Mouse (Mus musculus): ENCODE measurements at regions not wholly inside any gene's neighbourhood (a gene's known extent, or its start where the extent isn't known, plus 50 kb on each side); places are given as distances from the start of the nearest gene placed in this dataset.

GRCm38 (mm10) chr11:65597298-65598076 lies 190.6 kb downstream of the Map2k4 start:
- Histone ChIP-seq H3K4me3 (ENCODE audit: low read depth, low read length) (no peak overlapping the region), H3K36me3 (ENCODE audit: control insufficient read depth, insufficient read depth, low read length) (no peaks in the 10 kb centered on the region), H3K4me2 (no peak overlapping the region), H3K27me3 (replicated peaks; ENCODE audit: control insufficient read depth, insufficient read depth, low read length) (no peaks in the 10 kb centered on the region), H3K4me1 (replicated peaks; ENCODE audit: control insufficient read depth, insufficient read depth, low read length) (no peaks in the 10 kb centered on the region), H3K9ac (ENCODE audit: low read depth, low read length) (no peak overlapping the region), H3K27ac (ENCODE audit: low read depth, low read length) (no peak overlapping the region), H3K9me3 (ENCODE audit: control insufficient read depth, low read length) (no peaks in the 10 kb centered on the region)
- DNase-seq (ENCODE audit: low spot score) (no peak), ATAC-seq (replicated peaks; ENCODE audit: low FRiP score) (no peak)
- WGBS: 67% methylated on average over 2 of the region's 2 CpGs

GRCm38 (mm10) chr11:65588491-65588890 lies 199.6 kb downstream of the Map2k4 start:
- no peak overlapping the region for H3K27ac ChIP-seq (ENCODE audit: low read depth, low read length)
- DNase-seq (ENCODE audit: low spot score) (no peak), ATAC-seq (replicated peaks; ENCODE audit: low FRiP score) (no peak)
- no peak overlapping the region for H3K4me2 ChIP-seq
- H3K4me3 ChIP-seq (ENCODE audit: low read depth, low read length): no peak overlapping the region
- H3K9ac ChIP-seq (ENCODE audit: low read depth, low read length): no peak overlapping the region
- no peaks in the 10 kb centered on the region for H3K27me3 ChIP-seq (replicated peaks; ENCODE audit: control insufficient read depth, insufficient read depth, low read length)
- no peaks in the 10 kb centered on the region for H3K9me3 ChIP-seq (ENCODE audit: control insufficient read depth, low read length)
- no peaks in the 10 kb centered on the region for H3K36me3 ChIP-seq (ENCODE audit: control insufficient read depth, insufficient read depth, low read length)
- 76% methylated on average over 3 of the region's 3 CpGs for WGBS
- no peaks in the 10 kb centered on the region for H3K4me1 ChIP-seq (replicated peaks; ENCODE audit: control insufficient read depth, insufficient read depth, low read length)

GRCm38 (mm10) chr11:65567831-65568230 lies 220.3 kb downstream of the Map2k4 start:
- H3K4me1 ChIP-seq (replicated peaks; ENCODE audit: control insufficient read depth, insufficient read depth, low read length): no peaks in the 10 kb centered on the region
- no peaks in the 10 kb centered on the region for H3K27me3 ChIP-seq (replicated peaks; ENCODE audit: control insufficient read depth, insufficient read depth, low read length)
- H3K27ac ChIP-seq (ENCODE audit: low read depth, low read length): no peak overlapping the region
- 77% methylated on average over 9 of the region's 9 CpGs for WGBS
- no peaks in the 10 kb centered on the region for H3K9me3 ChIP-seq (ENCODE audit: control insufficient read depth, low read length)
- no peaks in the 10 kb centered on the region for H3K36me3 ChIP-seq (ENCODE audit: control insufficient read depth, insufficient read depth, low read length)
- H3K9ac ChIP-seq (ENCODE audit: low read depth, low read length): no peak overlapping the region
- H3K4me3 ChIP-seq (ENCODE audit: low read depth, low read length): no peak overlapping the region
- DNase-seq (ENCODE audit: low spot score) (no peak), ATAC-seq (replicated peaks; ENCODE audit: low FRiP score) (no peak)
- no peak overlapping the region for H3K4me2 ChIP-seq

DNA sequence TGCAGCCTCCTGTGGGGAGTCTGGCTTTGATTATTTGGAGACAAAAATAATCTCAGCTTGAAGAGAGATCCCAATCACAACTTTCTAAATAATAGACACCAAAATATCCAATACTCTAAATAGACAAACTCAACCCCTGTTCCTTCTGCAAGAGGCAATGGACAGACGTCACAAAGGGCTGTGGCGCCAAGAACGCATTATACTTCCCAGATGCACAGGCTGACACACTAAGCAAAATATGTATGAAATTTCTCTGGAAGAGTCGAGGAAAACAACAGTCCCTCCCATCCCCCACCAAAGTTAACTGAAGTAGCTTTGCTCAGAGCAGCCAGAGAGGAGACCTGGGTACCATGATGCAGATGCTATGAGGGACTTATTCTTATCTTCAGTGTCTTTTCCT lies 229.9 kb downstream of the Map2k4 start:
- ATAC-seq (replicated peaks; ENCODE audit: low FRiP score) (no peak), DNase-seq (ENCODE audit: low spot score) (no peak)
- Histone ChIP-seq H3K27ac (ENCODE audit: low read depth, low read length) (no peak overlapping the region), H3K36me3 (ENCODE audit: control insufficient read depth, insufficient read depth, low read length) (no peaks in the 10 kb centered on the region), H3K4me2 (no peak overlapping the region), H3K27me3 (replicated peaks; ENCODE audit: control insufficient read depth, insufficient read depth, low read length) (no peaks in the 10 kb centered on the region), H3K4me3 (ENCODE audit: low read depth, low read length) (no peak overlapping the region), H3K4me1 (replicated peaks; ENCODE audit: control insufficient read depth, insufficient read depth, low read length) (no peaks in the 10 kb centered on the region), H3K9ac (ENCODE audit: low read depth, low read length) (no peak overlapping the region), H3K9me3 (ENCODE audit: control insufficient read depth, low read length) (no peaks in the 10 kb centered on the region)
- WGBS: 73% methylated on average over 4 of the region's 4 CpGs

GRCm38 (mm10) chr11:65551073-65551472 lies 237.0 kb downstream of the Map2k4 start:
- Histone ChIP-seq H3K36me3 (ENCODE audit: control insufficient read depth, insufficient read depth, low read length) (no peaks in the 10 kb centered on the region), H3K27ac (ENCODE audit: low read depth, low read length) (no peak overlapping the region)
- no peak for DNase-seq (ENCODE audit: low spot score)

GRCm38 (mm10) chr11:65544281-65544680 lies 243.8 kb downstream of the Map2k4 start:
- H3K9me3 ChIP-seq (ENCODE audit: control insufficient read depth, low read length): no peaks in the 10 kb centered on the region
- ATAC-seq (replicated peaks; ENCODE audit: low FRiP score): no peak
- H3K27ac ChIP-seq (ENCODE audit: low read depth, low read length): no peak overlapping the region

More at GRCm38 (mm10) chr11:65551073-65551472, 237.0 kb downstream of the Map2k4 start:
- WGBS: 81% methylated on average over 6 of the region's 6 CpGs
- Histone ChIP-seq H3K4me1 (replicated peaks; ENCODE audit: control insufficient read depth, insufficient read depth, low read length) (no peaks in the 10 kb centered on the region), H3K27me3 (replicated peaks; ENCODE audit: control insufficient read depth, insufficient read depth, low read length) (no peaks in the 10 kb centered on the region), H3K4me2 (no peak overlapping the region), H3K9ac (ENCODE audit: low read depth, low read length) (no peak overlapping the region), H3K4me3 (ENCODE audit: low read depth, low read length) (no peak overlapping the region), H3K9me3 (ENCODE audit: control insufficient read depth, low read length) (no peaks in the 10 kb centered on the region)
- ATAC-seq (replicated peaks; ENCODE audit: low FRiP score): no peak

DNA sequence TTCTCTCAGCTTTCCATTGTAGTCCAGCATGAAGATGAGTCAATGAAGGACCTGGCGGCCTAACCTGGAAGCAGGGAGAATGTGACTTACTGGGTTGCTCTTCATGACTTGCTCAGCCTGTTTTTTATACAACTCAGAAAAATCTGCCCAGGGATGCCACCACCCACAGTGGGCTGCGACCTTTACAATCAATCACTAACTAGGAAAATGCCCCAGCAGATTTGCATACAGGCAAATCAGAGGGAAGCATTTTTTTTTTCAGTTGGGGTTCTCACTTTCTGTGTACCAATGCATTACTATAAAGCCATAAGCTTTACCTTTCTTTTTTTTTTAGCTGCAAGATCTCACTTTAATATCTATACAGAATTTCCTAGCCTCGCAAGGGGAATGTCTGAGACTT lies 244.5 kb downstream of the Map2k4 start:
- Histone ChIP-seq H3K27ac (ENCODE audit: low read depth, low read length) (no peak overlapping the region), H3K9me3 (ENCODE audit: control insufficient read depth, low read length) (no peaks in the 10 kb centered on the region)
- WGBS: 80% methylated on average over 3 of the region's 3 CpGs

More at GRCm38 (mm10) chr11:65544281-65544680, 243.8 kb downstream of the Map2k4 start:
- no peaks in the 10 kb centered on the region for H3K27me3 ChIP-seq (replicated peaks; ENCODE audit: control insufficient read depth, insufficient read depth, low read length)
- 76% methylated on average over 5 of the region's 5 CpGs for WGBS
- H3K4me2 ChIP-seq: no peak overlapping the region
- H3K36me3 ChIP-seq (ENCODE audit: control insufficient read depth, insufficient read depth, low read length): no peaks in the 10 kb centered on the region
- H3K9ac ChIP-seq (ENCODE audit: low read depth, low read length): no peak overlapping the region
- no peak for DNase-seq (ENCODE audit: low spot score)
- no peak overlapping the region for H3K4me3 ChIP-seq (ENCODE audit: low read depth, low read length)
- H3K4me1 ChIP-seq (replicated peaks; ENCODE audit: control insufficient read depth, insufficient read depth, low read length): no peaks in the 10 kb centered on the region

GRCm38 (mm10) chr11:65537046-65537630 lies 251.0 kb downstream of the Map2k4 start:
- Histone ChIP-seq H3K4me1 (replicated peaks; ENCODE audit: control insufficient read depth, insufficient read depth, low read length) (no peaks in the 10 kb centered on the region), H3K27ac (ENCODE audit: low read depth, low read length) (no peak overlapping the region), H3K4me3 (ENCODE audit: low read depth, low read length) (no peak overlapping the region), H3K36me3 (ENCODE audit: control insufficient read depth, insufficient read depth, low read length) (no peaks in the 10 kb centered on the region), H3K9me3 (ENCODE audit: control insufficient read depth, low read length) (no peaks in the 10 kb centered on the region), H3K27me3 (replicated peaks; ENCODE audit: control insufficient read depth, insufficient read depth, low read length) (no peaks in the 10 kb centered on the region), H3K9ac (ENCODE audit: low read depth, low read length) (no peak overlapping the region), H3K4me2 (no peak overlapping the region)
- WGBS: 87% methylated on average over 16 of the region's 16 CpGs
- ATAC-seq (replicated peaks; ENCODE audit: low FRiP score) (no peak), DNase-seq (ENCODE audit: low spot score) (no peak)

More for the DNA sequence above, 244.5 kb downstream of the Map2k4 start:
- H3K4me2 ChIP-seq: no peak overlapping the region
- H3K27me3 ChIP-seq (replicated peaks; ENCODE audit: control insufficient read depth, insufficient read depth, low read length): no peaks in the 10 kb centered on the region
- DNase-seq (ENCODE audit: low spot score): no peak
- H3K36me3 ChIP-seq (ENCODE audit: control insufficient read depth, insufficient read depth, low read length): no peaks in the 10 kb centered on the region
- ATAC-seq (replicated peaks; ENCODE audit: low FRiP score): no peak
- no peaks in the 10 kb centered on the region for H3K4me1 ChIP-seq (replicated peaks; ENCODE audit: control insufficient read depth, insufficient read depth, low read length)
- H3K4me3 ChIP-seq (ENCODE audit: low read depth, low read length): no peak overlapping the region
- H3K9ac ChIP-seq (ENCODE audit: low read depth, low read length): no peak overlapping the region
